Mouse (Mus musculus) layer of hippocampus, adult 8-10 months (tissue): Measurements from ENCODE around the gene Gm21650. TPM values are rescaled to one million over a fixed set of nuclear protein-coding genes. Genes with fewer than 3 reads are reported as not detected.
"Not testable (repeated sequence)": the region's sequence is repeated elsewhere in the genome, so short reads cannot be mapped to it uniquely, and the experiment has no call there.

ENCODE experiments used
- DNase-seq, 2 experiments: peaks; one replicate each; pipeline ENCODE4 v3.0.0; 2022; ENCODE audit warnings: low spot score in 2 of 2
- total RNA-seq, 4 experiments: library from RNA; stranded (reverse); gene quantifications; 2 replicates each; pipeline ENCODE4 v1.2.4; 2022

The Gm21650 gene
- not detected for total RNA-seq

GRCm38 (mm10) chrY:77692508-77692907 is at the start of gene Gm21650:
Gm21650 (plus strand) TSS chrY:77692808.
- DNase-seq, result not testable (repeated sequence)
